Mouse (Mus musculus) ES-E14 (cell line): ENCODE measurements at regions not wholly inside any gene's neighbourhood (a gene's known extent, or its start where the extent isn't known, plus 50 kb on each side); places are given as distances from the start of the nearest gene placed in this dataset.

Experiments used
- ZC3H11A ChIP-seq: IDR thresholded peaks from 2 replicates; pipeline ENCODE4 v1.6.1; 2012; ENCODE audit warnings: low read depth, mild to moderate bottlenecking, inconsistent platforms, low read length, borderline replicate concordance
- ZNF384 ChIP-seq: IDR thresholded peaks from 2 replicates; pipeline ENCODE4 v1.6.1; 2012; ENCODE audit warnings: low read depth, low read length, inconsistent platforms

- no peak for TF ChIP-seq ZNF384
- no peak for TF ChIP-seq ZC3H11A
Observed at GRCm38 (mm10) chr9:47409579-47409978, 120.4 kb upstream of the Cadm1 start.
